ENCODE assay signal across 8 mouse cellular contexts in genomic region chr16:25067276-25068249, GRCm38 (mm10).
DNase-seq lines count a peak whose midpoint lies in the region; TF ChIP-seq lines count a peak whose summit lies in the region.

No protein-coding gene starts in this region.

- TF ChIP-seq CTCF in cortical plate, adult 2 months (IDR thresholded peaks at IDR 0.05; ENCODE audit: extremely low read depth, insufficient read depth, low read length), result peak; percentile 25; the same call in 1 of the 2 replicates

- no peak for TF ChIP-seq POLR2A in cortical plate, adult 2 months (IDR thresholded peaks at IDR 0.05; ENCODE audit: extremely low read depth, insufficient read depth, low read length)

- no peak overlapping the region for H3K27ac ChIP-seq in cortical plate, adult 2 months (ENCODE audit: insufficient read depth, low read length)

- no peak overlapping the region for H3K4me3 ChIP-seq in cortical plate, adult 2 months (ENCODE audit: insufficient read depth, low read length)

- intact Hi-C loops in gastrocnemius, postnatal 14 days (cut with DNase I; ENCODE audit: low total_unique reads), result no loop called here
- intact Hi-C loops in gastrocnemius, postnatal 36 days (cut with DNase I), result loop anchor here (10.0 kb wide), 4 partner anchors 503 to 993 kb away; no protein-coding TSS in a partner anchor

- H3K4me1 ChIP-seq in cortical plate, adult 2 months (ENCODE audit: control insufficient read depth, insufficient read depth, low read length), result no peaks in the 10 kb centered on the region

- peak; percentile 44 for DNase-seq in gastrocnemius, postnatal 14 days
- DNase-seq in gastrocnemius, postnatal 25 days, result no peak
- peak; percentile 60 for DNase-seq in A20 (ENCODE audit: low read depth, low spot score)
- peak; percentile 53 for DNase-seq in kidney, postnatal 14 days
- peak; percentile 38 for DNase-seq in thymus, postnatal 25 days
- no peak for DNase-seq in right cerebral cortex, postnatal 25 days
- DNase-seq in gastrocnemius, postnatal 36 days, result no peak

Comparison
In these comparisons a context has a peak if more than half of its experiments do, and no peak if none do; other contexts are left out.
1. DNase-seq: peak in gastrocnemius, postnatal 14 days (single experiment), A20 (single experiment), kidney, postnatal 14 days (single experiment) and thymus, postnatal 25 days (single experiment); none in gastrocnemius, postnatal 25 days (single experiment), right cerebral cortex, postnatal 25 days (single experiment) and gastrocnemius, postnatal 36 days (0 of 2).